Mouse (Mus musculus) left cerebral cortex, adult 11 months (tissue): ENCODE data around the gene Fzd9.
A peak's percentile ranks its signal among the peaks of the same experiment; 100 is the strongest.

ENCODE experiments used
- DNase-seq: peaks from one replicate; pipeline ENCODE4 v3.0.0; 2022; ENCODE audit warnings: low spot score

Fzd9 gene

GRCm38 (mm10) chr5:135251079-135251454, at the start of gene Fzd9:
Gene Fzd9 (minus strand): TSS chr5:135251230.
- DNase-seq = peak; percentile 66

- DNase-seq = no peak
Measured at GRCm38 (mm10) chr5:135292001-135292400, 41.0 kb upstream of the Fzd9 start.

- no peak for DNase-seq
Measured at GRCm38 (mm10) chr5:135291193-135291592, 40.2 kb upstream of the Fzd9 start.

- no peak for DNase-seq
Measured at GRCm38 (mm10) chr5:135290703-135291102, 39.7 kb upstream of the Fzd9 start.

GRCm38 (mm10) chr5:135286926-135287325, 35.9 kb upstream of the Fzd9 start:
- DNase-seq = no peak

- DNase-seq = peak; percentile 59
Measured at GRCm38 (mm10) chr5:135286185-135286584, 35.2 kb upstream of the Fzd9 start.

- no peak for DNase-seq
Measured at GRCm38 (mm10) chr5:135285211-135285610, 34.2 kb upstream of the Fzd9 start.

- no peak for DNase-seq
Measured at GRCm38 (mm10) chr5:135280226-135280625, 29.2 kb upstream of the Fzd9 start.

- no peak for DNase-seq
Measured at GRCm38 (mm10) chr5:135276597-135276996, 25.6 kb upstream of the Fzd9 start.

- DNase-seq = no peak
Measured at GRCm38 (mm10) chr5:135274663-135275396, 23.8 kb upstream of the Fzd9 start.

- no peak for DNase-seq
Measured at GRCm38 (mm10) chr5:135271563-135272165, 20.6 kb upstream of the Fzd9 start.

GRCm38 (mm10) chr5:135270361-135270760, 19.3 kb upstream of the Fzd9 start:
- DNase-seq = no peak

GRCm38 (mm10) chr5:135269451-135269850, 18.4 kb upstream of the Fzd9 start:
- DNase-seq = no peak

- no peak for DNase-seq
Measured at GRCm38 (mm10) chr5:135264548-135264947, 13.5 kb upstream of the Fzd9 start.

GRCm38 (mm10) chr5:135263866-135264503, 13.0 kb upstream of the Fzd9 start:
- no peak for DNase-seq

- DNase-seq = no peak
Measured at GRCm38 (mm10) chr5:135258280-135259150, 7.5 kb upstream of the Fzd9 start.

GRCm38 (mm10) chr5:135257559-135257958, 6.5 kb upstream of the Fzd9 start:
- DNase-seq = no peak

- DNase-seq = no peak
Measured at GRCm38 (mm10) chr5:135256166-135256565, 5.1 kb upstream of the Fzd9 start.

- no peak for DNase-seq
Measured at GRCm38 (mm10) chr5:135253741-135254401, 2.8 kb upstream of the Fzd9 start.

GRCm38 (mm10) chr5:135250186-135251078, 598 bp downstream of the Fzd9 start:
- no peak for DNase-seq
